Mouse (Mus musculus) ovary, postnatal 36 days (tissue): ENCODE data around the gene Plxdc1.

Source experiments
- DNase-seq: peaks from one replicate; pipeline ENCODE4 v3.0.0; 2022; ENCODE audit warnings: low spot score, mixed read lengths

The Plxdc1 gene

DNA sequence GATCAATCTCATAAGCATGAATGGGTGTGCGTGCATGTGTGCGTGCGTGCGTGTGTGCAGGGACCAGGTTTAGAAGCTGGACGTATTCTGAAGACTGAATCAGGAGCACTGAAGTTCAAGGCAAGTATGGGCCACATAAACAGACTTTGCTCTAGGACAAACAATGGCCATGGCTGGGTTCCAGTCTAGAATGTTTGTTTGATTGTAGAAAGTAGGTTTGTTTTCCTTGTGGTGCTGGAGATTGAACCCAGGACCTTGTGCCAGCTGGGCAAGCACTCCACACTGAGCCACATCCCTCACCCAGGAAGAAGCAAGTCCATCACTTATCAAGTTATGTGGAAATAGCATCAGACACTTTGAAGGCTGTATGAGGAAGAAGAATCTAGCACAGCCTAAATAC is 29.9 kb upstream of the Plxdc1 start:
- DNase-seq: no peak

DNA sequence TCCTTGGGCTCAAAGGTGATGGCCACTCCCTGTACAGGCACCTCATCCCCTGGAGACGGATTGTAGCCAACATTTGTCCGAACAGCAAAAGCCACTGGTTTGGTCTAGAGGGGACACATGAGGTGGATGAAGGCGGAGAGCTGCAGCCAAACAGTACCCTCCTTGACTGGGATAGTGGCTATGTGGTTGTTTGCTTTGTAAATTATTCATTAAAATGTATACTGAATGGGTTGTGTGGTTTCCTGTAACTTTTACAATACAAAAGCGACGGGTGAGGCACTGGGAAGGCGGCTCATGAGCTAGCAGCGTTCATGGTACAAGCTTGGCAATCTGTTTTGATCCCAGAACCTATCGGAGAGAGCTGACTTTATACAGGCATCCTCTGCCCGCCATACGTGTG is 26.6 kb upstream of the Plxdc1 start:
- no peak for DNase-seq

DNA sequence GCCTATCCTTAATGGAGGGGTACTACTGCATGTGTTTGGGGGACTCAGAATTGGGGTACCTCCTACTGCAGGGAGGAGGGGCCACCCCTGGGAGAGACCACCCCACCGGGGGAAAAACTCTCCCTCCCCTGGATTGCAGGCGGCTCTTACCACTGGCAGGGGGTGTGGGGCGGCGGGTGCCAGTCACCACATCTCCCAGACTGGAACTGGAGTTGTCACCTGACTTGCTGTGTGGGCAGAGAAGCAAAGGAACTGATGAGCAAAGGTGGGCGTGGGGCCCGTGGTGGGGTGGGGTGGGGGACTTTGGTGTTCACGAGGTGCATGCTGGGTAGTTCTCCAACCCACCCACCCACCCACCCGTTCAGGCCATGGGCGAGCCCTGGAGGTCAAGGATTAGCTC is 25.5 kb upstream of the Plxdc1 start:
- no peak for DNase-seq

DNA sequence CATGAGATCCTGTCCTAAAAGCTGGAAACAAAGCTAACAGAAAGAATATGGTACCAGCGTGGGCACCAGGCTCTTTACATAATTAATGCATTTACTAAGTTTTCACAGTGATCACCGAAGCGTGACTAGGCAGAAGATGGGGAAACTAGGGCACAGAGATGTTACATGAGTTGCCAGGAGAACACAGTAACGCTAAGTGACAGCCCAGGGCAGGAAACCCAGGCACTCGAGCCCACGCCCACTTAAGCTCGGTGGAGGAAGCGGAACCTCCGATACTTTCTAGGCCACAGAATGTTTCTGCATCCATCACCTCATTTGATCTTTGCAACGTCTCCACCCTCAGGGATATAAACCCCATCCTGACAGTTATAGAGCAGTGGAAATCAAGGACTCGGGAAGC is 21.8 kb upstream of the Plxdc1 start:
- DNase-seq: no peak

DNA sequence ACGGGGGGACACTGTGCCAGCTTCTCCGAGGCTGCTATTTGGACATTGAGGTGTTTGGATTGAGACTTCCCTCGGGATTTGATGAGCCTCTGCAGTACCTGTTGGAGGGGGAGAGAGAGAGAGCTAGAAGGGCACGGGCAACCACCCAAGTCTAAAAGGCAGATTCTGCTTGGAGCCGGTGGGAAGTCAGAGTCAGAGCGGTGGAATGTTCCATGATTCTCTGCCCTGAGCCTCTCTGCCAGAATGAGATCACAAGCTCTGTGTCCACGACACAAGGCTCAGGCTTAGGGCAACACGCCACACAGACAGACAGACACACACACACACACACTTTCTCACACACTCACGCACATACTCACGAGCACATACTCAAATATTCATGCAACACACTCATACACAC is 19.4 kb upstream of the Plxdc1 start:
- DNase-seq: no peak

DNA sequence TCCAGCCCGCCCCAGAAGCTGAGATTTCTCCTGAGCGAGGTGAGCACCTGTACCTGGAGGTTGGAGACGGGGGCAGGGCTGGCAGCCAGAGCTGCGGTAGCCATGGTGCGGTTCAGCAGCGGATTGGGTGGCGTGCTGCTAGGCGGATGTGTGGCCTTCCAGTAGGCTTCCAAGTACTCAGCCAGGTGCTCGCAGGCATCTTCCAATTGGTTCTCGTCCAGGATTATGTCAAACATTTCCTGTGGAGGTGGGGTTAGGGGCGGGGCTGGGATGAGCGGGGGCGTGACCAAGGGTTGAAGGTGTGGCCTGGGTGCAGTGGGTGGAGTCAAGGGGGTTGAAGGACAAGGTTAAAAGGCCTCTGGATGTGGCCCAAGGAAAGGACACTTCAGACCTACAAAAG is 18.8 kb upstream of the Plxdc1 start:
- DNase-seq: no peak

DNA sequence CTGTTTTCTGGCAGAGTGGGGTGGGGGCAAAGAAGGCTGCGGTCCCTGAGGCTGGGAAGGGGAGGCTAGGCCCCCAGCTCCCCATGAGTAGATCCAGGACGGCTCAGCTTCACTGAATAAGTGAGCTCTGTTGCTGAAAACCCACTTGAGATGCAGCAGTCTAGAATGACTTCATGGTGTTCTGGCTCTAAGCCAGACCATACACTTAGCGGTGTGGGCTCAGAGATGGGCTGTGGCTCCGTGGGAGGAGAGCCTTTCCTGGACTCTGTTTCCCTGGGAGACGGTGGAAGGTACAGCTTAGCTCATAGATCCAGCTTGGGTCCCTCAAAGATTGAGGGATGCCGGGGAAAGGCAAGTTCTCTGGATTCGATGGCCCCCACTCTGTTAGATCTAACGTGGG is 17.9 kb upstream of the Plxdc1 start:
- no peak for DNase-seq

DNA sequence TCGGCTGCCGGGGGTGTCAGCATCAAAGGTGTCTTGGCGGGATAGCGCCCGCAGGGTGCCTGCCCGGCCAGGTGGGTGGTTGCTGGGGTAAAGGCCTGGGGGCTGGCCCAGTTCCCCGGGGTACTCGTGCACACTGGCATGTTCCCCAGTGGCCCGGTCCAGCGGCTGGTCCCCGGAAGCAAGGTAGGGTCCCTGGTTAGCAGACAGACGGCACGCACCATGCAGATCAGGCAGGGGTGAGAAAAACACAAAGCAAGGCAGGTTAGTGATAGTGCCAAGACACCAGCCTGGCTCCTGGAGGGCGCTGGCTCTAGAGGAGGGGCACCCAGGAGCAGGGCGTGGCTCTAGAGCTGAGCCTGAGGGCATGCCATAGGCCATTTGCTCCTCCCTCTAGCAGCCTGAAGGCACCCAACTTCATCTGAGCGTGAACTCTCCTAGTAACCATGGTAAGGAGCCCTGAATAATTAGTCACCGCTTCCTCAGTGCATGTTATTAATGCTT is 17.0 kb upstream of the Plxdc1 start:
- DNase-seq: no peak

DNA sequence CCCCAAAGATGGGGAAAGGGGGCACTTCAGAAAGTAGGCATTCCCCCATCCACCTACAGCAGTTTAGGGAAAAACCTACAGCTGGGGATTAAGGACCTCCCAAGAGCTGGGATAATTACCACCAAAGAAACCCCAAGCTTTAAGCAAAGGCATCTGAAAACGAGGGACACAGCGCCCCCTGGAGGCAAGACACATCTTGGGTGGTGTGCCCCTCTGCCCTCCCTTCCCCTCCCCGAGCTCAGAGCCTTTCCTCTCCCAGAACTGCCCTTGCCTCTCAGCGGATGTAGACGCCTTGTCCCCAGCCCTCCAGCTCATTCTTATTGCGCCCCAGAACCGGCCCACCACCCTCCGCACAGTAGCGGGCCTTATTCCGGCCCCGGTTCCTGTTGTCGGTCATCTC is 16.4 kb upstream of the Plxdc1 start:
- peak; percentile 68 for DNase-seq

DNA sequence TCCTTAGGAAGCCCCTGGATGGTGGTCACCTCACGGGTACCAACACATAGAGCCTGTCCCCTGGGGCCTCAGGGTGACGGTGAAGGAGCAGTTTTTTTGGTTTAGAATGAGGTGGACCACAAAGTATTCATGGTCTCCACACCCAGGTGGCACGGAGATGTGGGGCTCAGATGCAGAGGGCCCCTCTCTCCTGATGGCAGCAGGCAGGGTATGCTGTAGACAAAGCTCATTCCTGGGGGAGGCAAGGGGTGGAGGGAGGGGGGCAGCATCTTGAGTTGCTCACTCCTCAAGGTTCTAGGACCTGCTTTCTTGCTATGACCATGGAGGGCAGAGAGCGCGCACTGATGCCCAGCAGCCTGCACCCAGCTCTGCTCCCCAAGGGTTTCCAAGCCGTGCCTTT is 15.7 kb upstream of the Plxdc1 start:
- DNase-seq: no peak

DNA sequence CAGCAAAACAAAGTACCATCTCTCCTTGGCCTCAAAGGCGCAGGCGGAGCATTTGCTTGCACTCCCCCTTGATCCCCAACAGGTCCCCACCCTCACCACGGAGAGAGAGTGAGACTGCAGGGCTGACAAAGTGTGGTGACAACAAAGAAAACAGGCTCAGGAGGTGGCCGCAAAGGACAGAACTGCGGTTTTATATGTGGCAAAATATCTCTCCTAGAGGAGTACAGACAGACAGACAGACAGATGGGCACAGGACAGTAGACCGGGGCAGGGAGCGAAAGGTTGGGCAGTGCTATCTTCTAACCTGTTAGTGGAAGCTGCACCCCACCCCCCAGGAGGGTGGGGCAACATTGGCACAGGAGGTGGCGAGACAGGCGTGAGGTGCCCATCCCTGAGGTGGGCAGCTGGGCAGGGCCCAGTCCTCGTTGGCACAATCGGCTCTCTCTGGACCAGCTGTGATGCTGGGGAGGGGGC is 15.1 kb upstream of the Plxdc1 start:
- DNase-seq: no peak

DNA sequence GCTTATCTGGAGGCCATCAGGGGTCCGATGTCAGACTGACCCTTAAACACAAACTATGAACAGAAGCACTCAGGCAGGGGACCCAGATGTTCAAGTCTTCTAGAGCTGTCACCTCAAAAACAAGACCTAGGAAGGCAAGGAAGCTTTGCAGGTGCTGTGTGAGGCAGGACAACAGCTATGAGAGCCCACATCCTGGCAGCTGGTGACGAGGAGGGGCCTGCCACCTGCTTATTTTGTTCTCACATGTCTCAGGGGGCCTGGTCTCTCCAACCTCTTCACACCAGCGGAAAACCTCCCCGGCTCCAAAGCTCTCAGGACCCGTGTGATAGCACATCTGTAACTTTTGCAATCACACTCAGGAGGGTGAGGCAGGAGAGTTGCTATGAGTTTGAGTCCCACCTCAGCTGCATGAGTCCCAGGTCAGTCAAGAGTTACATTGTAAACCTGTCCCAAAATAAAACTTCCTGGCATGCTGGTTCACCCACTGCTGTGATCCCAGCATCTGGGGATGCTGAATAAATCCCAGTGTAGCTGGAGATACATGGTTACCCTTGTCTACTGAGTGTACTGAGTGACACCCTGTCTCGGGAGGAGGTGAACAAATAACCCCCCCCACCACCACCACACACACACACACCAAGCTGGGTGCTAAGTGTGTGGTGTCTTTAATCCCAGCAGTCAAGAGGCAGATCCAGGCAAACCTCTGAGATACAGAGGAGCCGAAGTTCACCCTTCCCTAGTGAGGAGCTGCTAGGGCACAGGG is 14.3 kb upstream of the Plxdc1 start:
- DNase-seq: no peak

DNA sequence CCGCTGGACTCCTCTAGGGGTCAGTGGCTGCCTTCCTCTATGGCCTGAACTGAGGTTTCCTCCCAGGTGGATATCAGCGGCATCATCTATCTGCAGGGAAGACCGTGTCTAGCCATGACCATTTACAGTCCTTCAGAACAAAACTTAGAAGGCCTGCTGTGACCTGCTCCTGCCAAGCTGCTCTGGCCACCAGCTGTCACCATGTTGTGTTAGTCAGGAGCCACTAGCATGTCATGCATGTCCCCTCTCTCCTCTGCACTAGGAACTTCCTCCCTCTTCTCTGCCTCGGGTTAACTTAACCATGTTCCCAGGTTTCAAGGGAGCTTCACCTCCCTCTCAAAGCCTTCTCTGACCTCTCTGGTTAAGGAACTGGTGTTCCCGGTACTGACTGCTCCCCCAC is 13.5 kb upstream of the Plxdc1 start:
- no peak for DNase-seq

DNA sequence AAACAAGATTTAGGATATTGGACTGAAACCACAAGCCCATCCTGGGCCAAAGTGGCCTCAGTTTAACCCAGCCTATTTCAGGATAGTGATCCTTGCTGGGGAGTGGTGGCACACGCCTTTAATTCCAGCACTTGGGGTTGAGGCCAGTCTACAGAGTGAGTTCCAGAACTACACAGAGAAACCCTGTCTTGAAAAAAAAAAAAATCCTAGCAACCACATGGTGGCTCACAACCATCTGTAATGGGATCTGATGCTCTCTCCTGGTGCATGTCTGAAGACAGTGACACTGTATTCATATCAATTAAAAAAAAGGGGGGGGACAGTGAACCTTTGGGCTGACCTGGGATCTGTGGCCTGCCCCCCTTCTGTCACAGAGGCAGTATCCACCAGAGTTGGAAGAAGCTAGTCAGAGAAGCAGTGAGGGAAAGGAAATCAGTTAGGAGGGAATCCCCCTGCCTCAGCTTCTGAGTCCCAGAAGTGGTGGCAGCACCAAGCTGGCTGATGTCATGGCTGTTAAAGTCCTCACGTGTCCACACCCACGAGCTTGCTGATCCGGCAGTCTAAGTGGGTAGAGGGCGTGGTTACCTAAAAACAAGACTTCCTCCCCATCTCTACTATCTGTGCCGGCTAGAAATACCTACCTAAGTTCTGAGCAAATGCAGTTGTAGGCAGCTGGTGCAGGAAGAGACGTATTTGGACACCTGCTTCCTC is 12.8 kb upstream of the Plxdc1 start:
- no peak for DNase-seq

DNA sequence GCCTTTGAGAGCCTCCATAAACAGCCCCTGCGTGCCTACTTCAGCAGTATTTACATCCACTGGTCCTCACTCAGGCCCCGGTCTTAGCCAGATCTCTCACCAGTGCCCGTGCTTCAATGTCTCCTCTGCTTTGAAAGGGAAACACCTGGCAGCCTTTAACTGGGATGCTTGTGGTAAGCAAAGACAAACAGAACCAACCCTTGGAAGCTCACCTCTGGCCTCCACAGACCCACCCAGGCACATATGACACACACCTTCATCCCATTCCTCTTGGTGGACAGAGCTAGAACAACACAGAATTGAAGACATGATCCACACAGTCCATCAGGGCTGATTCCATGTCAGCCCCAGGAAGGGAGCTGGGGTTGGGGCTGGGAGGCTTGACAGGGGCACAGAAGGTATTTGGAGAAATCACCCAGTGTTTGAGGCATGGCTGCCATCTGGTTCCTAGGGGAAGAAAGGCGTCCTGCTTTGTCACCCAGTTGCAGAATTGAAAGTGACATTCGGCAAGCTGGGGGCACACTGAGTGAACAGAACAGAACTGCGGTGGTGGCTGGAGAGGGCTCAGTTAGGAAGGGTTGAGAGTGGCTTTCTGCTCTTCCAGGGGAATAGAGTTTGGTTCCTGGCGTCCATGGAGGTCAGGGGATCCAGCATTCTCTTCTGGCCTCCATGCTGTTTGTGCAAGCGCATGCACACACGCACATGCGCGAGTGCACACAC is 12.0 kb upstream of the Plxdc1 start:
- DNase-seq: no peak

DNA sequence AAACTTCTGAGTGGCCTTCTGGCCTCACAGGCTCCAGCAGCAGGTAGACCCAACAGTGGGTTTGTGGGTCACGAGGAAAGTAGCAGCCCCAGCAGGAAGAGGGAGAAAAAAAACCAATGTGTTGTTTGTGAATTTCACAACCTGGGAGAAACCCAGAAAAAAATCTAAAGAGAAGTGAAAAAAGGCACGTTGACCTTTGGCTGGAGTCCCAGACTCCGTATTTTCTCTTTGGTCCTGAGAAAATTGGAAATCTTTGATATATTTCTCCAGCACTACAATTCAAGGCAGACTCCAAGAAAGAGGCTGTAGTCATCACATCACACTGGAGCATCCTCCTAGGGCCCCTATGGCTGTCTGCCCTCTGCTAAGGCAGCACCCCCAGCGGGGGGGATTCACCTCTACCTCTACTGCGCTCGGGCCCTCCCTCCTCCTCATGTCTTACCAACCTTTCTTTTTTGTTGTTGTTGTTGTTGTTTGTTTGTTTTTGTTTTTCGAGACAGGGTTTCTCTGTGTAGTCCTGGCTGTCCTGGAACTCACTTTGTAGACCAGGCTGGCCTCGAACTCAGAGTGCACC is 11.2 kb upstream of the Plxdc1 start:
- no peak for DNase-seq

DNA sequence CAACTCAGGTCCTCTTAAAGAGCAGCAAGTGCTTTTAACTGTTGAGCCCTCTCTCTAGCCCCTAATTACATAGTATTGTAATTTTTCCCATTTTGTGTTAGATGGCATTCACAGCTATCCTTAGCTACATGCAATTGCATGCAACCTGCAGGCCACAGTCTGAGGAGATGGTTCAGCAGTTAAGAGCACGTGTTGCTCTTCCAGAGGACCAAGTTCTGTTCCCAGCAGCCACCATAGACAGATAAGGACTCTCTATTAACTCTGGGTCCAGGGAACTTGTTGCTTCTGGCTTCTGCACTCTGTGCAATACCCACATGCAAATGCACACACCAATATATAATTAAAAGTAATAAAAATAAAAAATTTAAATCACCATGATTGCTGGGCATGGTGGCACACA is 10.4 kb upstream of the Plxdc1 start:
- DNase-seq: no peak

DNA sequence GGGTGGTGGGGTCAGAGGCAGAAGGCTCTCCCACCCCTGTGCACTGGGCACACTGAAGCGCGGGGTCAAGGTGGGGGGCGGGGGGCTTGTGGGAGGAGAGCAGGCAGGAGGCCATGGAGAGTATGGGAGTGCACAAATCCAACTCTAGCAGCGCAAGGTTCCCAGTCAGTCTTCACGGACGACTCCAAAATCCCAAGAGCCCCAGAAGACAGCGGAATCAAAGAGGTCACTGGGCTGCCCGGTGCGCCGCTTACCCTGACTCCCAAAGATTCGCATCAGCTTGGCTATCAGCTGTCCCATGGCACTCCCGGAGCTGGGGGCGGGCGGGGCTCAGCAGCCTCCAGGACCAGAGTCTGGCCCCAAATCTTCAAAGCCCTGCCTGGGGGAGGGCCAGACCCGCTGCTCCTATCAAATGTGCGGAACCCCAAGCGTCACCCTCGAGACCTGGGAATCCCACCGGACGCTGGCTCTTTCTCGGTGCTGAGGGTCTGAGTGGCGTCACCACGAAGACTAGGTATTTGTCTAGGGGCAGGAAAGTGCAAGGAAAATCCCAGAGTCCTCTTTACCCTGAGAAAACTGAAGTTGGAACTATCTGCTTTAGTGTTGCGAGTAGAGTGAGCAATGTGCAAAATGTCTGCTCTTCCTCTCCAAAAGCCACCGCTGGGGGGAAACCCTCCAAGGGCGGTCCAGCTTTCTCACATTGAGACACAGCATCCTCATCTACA is 9.5 kb upstream of the Plxdc1 start, which contains the start of gene Arl5c:
Gene Arl5c, minus strand, starts transcription at position 618 of the 725 bp plus-strand sequence.
- peak; percentile 56 for DNase-seq

DNA sequence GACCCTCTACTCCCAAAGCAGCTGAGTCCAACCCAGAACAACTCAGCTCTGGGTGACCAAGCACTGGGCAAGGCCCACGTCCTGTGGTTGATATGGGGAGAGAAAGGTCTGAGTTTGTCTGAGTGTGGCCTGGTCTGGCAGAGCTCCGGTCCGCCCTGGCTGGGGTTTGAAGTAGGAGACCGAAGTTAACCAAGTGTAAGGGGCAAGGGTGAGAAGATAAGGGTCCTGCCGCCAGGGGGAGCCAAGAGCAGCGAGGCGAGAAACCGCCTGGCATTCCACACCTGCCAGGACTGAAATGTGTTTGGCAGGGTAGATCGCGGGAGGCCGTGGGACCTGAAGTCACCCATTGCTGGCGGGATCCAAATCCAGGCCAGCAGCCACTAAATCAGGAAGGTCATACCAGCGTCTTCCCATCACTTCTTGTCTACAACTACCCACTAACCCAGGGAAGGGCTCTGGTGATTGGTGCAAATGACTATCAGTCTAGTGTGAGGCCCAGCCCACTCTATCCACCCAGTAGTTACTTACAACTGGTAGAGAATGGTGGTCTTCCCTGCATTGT is 8.4 kb upstream of the Plxdc1 start:
- peak; percentile 80 for DNase-seq

DNA sequence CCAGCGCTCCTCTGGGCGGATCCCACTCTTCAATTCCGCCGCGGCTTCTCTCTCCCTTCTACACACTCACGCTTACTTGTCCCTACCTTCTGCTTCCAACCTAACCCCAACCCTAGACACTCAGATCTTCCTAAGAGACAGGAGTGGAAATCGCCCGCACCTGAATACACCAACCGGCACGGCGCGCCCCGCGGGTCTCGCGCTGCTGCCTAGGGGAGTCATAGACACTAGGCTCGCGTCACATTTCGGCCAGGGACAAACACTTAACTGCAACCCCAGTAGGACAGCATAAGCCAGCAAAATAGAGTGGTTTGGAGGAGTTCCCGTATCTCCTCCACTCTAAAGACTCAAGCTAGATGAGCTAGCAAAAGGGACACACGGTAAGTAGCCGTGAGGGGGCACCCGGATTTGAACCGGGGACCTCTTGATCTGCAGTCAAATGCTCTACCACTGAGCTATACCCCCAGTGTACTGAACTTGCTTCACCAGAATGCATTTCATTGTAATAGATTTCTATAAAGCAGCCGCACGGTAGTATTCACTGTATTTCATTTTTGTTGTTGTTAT is 2.4 kb upstream of the Plxdc1 start:
- peak; percentile 85 for DNase-seq
